Mouse (Mus musculus) MEL (cell line): ENCODE results near the gene Kcnn3. TPM values are rescaled to one million over a fixed set of nuclear protein-coding genes. Genes with fewer than 3 reads are reported as not detected.

ENCODE experiments used
- DNase-seq: peaks from one replicate; pipeline ENCODE4 v3.0.0; 2011; ENCODE audit warnings: low read depth, low spot score
- H3K27ac ChIP-seq: 2 replicates; pipeline ENCODE4 v1.5.1; 2012; ENCODE audit warnings: low read depth, mild to moderate bottlenecking, control low read depth, low read length, moderate library complexity; ENCODE audit not compliant: control insufficient read depth
- H3K27me3 ChIP-seq, 2 experiments: fragments of 150-350 bp in 1 of 2; sonication (generic) in 1 of 2; 2 replicates each; pipeline ENCODE4 v1.6.1; 2012; ENCODE audit warnings: low read length in 2 of 2, mild to moderate bottlenecking in 2 of 2, improper control_type of control experiment in 1 of 2, moderate library complexity in 1 of 2; ENCODE audit not compliant: insufficient read depth in 2 of 2, control insufficient read depth in 1 of 2
- H3K36me3 ChIP-seq, 2 experiments: 2 replicates each; pipeline ENCODE4 v1.6.1; 2012 to 2014; ENCODE audit warnings: low read length in 2 of 2, improper control_type of control experiment in 1 of 2, inconsistent platforms in 1 of 2, mild to moderate bottlenecking in 1 of 2; ENCODE audit not compliant: insufficient read depth in 2 of 2, control insufficient read depth in 1 of 2
- H3K4me1 ChIP-seq, 2 experiments: fragments of 150-350 bp in 1 of 2; sonication (generic) in 1 of 2; 2 replicates each; pipeline ENCODE4 v1.6.1; 2012; ENCODE audit warnings: low read length in 2 of 2, improper control_type of control experiment in 1 of 2, mild to moderate bottlenecking in 1 of 2; ENCODE audit not compliant: insufficient read depth in 2 of 2, control insufficient read depth in 1 of 2
- H3K4me3 ChIP-seq, 2 experiments: fragments of 150-350 bp in 1 of 2; sonication (generic) in 1 of 2; 2 replicates each; pipeline ENCODE4 v1.5.1; 2012; ENCODE audit warnings: low read depth in 2 of 2, low read length in 2 of 2, mild to moderate bottlenecking in 2 of 2, moderate library complexity in 2 of 2, control low read depth in 1 of 2, improper control_type of control experiment in 1 of 2; ENCODE audit not compliant: control insufficient read depth in 1 of 2, insufficient read depth in 1 of 2
- H3K79me2 ChIP-seq: 2 replicates; pipeline ENCODE4 v1.6.1; 2012; ENCODE audit warnings: mild to moderate bottlenecking, low read length, moderate library complexity; ENCODE audit not compliant: control insufficient read depth, poor library complexity, insufficient read depth
- H3K9ac ChIP-seq: 2 replicates; pipeline ENCODE4 v1.6.1; 2012; ENCODE audit warnings: low read depth, mild to moderate bottlenecking, control low read depth, low read length, moderate library complexity; ENCODE audit not compliant: control insufficient read depth, poor library complexity, severe bottlenecking
- H3K9me3 ChIP-seq: fragments of 150-350 bp; sonication (generic); replicated peaks from 2 replicates; pipeline ENCODE4 v1.6.1; 2012; ENCODE audit warnings: mild to moderate bottlenecking, low read length, improper control_type of control experiment, moderate library complexity; ENCODE audit not compliant: insufficient read depth
- BHLHE40 ChIP-seq: IDR thresholded peaks from 2 replicates; pipeline ENCODE4 v1.6.1; 2012; ENCODE audit warnings: low read depth, mild to moderate bottlenecking, inconsistent platforms, low read length, improper control_type of control experiment, borderline replicate concordance
- CHD1 ChIP-seq: IDR thresholded peaks from 2 replicates; pipeline ENCODE4 v1.6.1; 2012; ENCODE audit warnings: low read depth, mild to moderate bottlenecking, inconsistent platforms, low read length, improper control_type of control experiment
- CHD2 ChIP-seq: IDR thresholded peaks from 2 replicates; pipeline ENCODE4 v1.6.1; 2011; ENCODE audit warnings: low read length, improper control_type of control experiment
- CTCF ChIP-seq, 3 experiments: IDR thresholded peaks in 2 of 3; conservative IDR thresholded peaks in 1 of 3; 2 replicates each; pipeline ENCODE4 v1.5.1; 2011 to 2012; ENCODE audit warnings: low read length in 3 of 3, low read depth in 2 of 3, mild to moderate bottlenecking in 2 of 3, improper control_type of control experiment in 1 of 3, inconsistent platforms in 1 of 3, mixed read lengths in 1 of 3, moderate library complexity in 1 of 3; ENCODE audit not compliant: control insufficient read depth in 1 of 3, insufficient read depth in 1 of 3, poor library complexity in 1 of 3, severe bottlenecking in 1 of 3
- E2F4 ChIP-seq: IDR thresholded peaks from 2 replicates; pipeline ENCODE4 v1.6.1; 2011; ENCODE audit warnings: low read depth, low read length, improper control_type of control experiment, borderline replicate concordance
- GATA1 ChIP-seq: IDR thresholded peaks from 2 replicates; pipeline ENCODE4 v1.6.1; 2011; ENCODE audit warnings: low read depth, low read length, improper control_type of control experiment
- JUND ChIP-seq: IDR thresholded peaks from 2 replicates; pipeline ENCODE4 v1.6.1; 2011; ENCODE audit warnings: low read depth, mild to moderate bottlenecking, improper control_type of control experiment, low read length
- MAFK ChIP-seq: IDR thresholded peaks from 2 replicates; pipeline ENCODE4 v1.6.1; 2011; ENCODE audit warnings: low read depth, mild to moderate bottlenecking, low read length, improper control_type of control experiment, borderline replicate concordance
- MEF2A ChIP-seq: IDR thresholded peaks from 2 replicates; pipeline ENCODE4 v1.6.1; 2014; ENCODE audit warnings: low read depth, mild to moderate bottlenecking, inconsistent platforms, low read length, improper control_type of control experiment; ENCODE audit not compliant: poor library complexity, insufficient replicate concordance, severe bottlenecking; ENCODE audit errors: extremely low read depth
- NRF1 ChIP-seq: IDR thresholded peaks from 2 replicates; pipeline ENCODE4 v1.6.1; 2014; ENCODE audit warnings: low read depth, mild to moderate bottlenecking, inconsistent platforms, low read length, improper control_type of control experiment, moderate library complexity; ENCODE audit not compliant: poor library complexity, insufficient read depth, severe bottlenecking
- POLR2A ChIP-seq, 2 experiments: IDR thresholded peaks; 2 replicates each; pipeline ENCODE4 v1.6.1; 2011 to 2012; ENCODE audit warnings: low read length in 2 of 2, mild to moderate bottlenecking in 2 of 2, control low read depth in 1 of 2, improper control_type of control experiment in 1 of 2, low read depth in 1 of 2, moderate library complexity in 1 of 2; ENCODE audit not compliant: control insufficient read depth in 1 of 2, insufficient read depth in 1 of 2, poor library complexity in 1 of 2
- RAD21 ChIP-seq: IDR thresholded peaks from 2 replicates; pipeline ENCODE4 v1.6.1; 2011; ENCODE audit warnings: mild to moderate bottlenecking, low read depth, low read length, improper control_type of control experiment
- SMC3 ChIP-seq: IDR thresholded peaks from 2 replicates; pipeline ENCODE4 v1.6.1; 2011; ENCODE audit warnings: low read depth, low read length, improper control_type of control experiment
- TAL1 ChIP-seq: IDR thresholded peaks from 2 replicates; pipeline ENCODE4 v1.6.1; 2012; ENCODE audit warnings: mild to moderate bottlenecking, inconsistent platforms, low read length, moderate library complexity, mixed read lengths
- TCF12 ChIP-seq: IDR thresholded peaks from 2 replicates; pipeline ENCODE4 v1.6.1; 2014; ENCODE audit warnings: low read depth, mild to moderate bottlenecking, inconsistent platforms, low read length, improper control_type of control experiment, moderate library complexity
- USF1 ChIP-seq: IDR thresholded peaks from 2 replicates; pipeline ENCODE4 v1.6.1; 2014; ENCODE audit warnings: low read depth, mild to moderate bottlenecking, inconsistent platforms, low read length, improper control_type of control experiment, moderate library complexity
- ZNF384 ChIP-seq: IDR thresholded peaks from 2 replicates; pipeline ENCODE4 v1.6.1; 2012; ENCODE audit warnings: low read depth, mild to moderate bottlenecking, inconsistent platforms, low read length, improper control_type of control experiment
- polyA plus RNA-seq, 2 experiments: library from polyadenylated mRNA; stranded (reverse) in 1 of 2; unstranded in 1 of 2; fragments of >175 nt in 1 of 2; fragments of >200 nt in 1 of 2; gene quantifications; 2 replicates each; pipeline versions ENCODE4 v1.2.1 to v1.2.4; 2012; ENCODE audit warnings: low replicate concordance in 2 of 2, low read depth in 1 of 2; ENCODE audit not compliant: insufficient read length in 2 of 2, insufficient read depth in 1 of 2, missing spikeins in 1 of 2
- total RNA-seq: library from RNA; depleted of rRNA; stranded (reverse); fragments of 300-350 nt; gene quantifications from 2 replicates; pipeline ENCODE4 v1.2.3, GENCODE M21; 2012

Gene Kcnn3
- total and polyA plus RNA-seq, 3 experiments = 0.04 TPM; not detected in 2

DNA sequence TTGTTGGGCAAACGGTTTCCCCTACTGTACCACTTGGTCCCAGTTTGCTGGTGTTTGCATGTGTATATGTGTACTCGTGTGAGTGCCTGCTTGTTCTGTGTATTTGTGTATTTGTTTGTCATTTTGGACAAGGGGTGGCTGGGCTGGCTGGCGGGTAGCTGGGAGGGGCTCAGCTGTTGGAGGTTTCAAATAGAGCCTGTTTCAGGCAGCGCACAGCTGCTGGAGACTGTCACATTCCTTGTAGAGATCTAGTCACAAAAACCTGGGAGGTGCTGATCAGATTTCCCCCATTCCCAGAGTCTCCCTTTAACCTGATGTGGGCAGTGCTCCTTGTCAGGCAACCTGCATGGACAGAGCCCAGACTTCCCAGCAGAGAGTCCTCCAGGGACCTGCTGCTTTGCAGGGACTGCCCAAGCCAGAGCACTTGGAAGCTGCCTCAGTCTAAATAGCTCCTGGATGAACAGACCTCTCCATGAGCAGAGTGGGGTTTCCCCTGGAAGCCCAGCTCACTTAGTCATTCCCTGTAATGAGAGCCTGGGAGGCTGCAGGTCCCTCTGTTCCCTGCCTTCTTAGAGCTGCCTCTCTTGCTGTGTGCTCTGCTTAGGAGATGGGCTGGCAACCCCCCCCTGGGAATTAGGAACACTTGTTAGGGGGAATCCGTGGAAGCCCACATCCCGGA is 2.6 kb downstream of the Kcnn3 start:
- peaks cover 7 to 13% of the 10 kb centered on the region in 2 experiments for H3K27me3 ChIP-seq
- no peak overlapping the region for H3K4me3 ChIP-seq
- peaks cover 0 to 6% of the 10 kb centered on the region in 2 experiments; a peak in 1 of 4 replicates for H3K36me3 ChIP-seq
- no peak overlapping the region for H3K27ac ChIP-seq
- no peaks in the 10 kb centered on the region for H3K79me2 ChIP-seq
- no peak for DNase-seq
- H3K9me3 ChIP-seq = no peaks in the 10 kb centered on the region
- H3K9ac ChIP-seq = no peak overlapping the region
- no peak for TF ChIP-seq CHD1
- no peak for TF ChIP-seq TAL1
- no peak for TF ChIP-seq ZNF384
- no peak for TF ChIP-seq MAFK
- H3K4me1 ChIP-seq = peaks cover 0 to 18% of the 10 kb centered on the region in 2 experiments; a peak in 3 of 4 replicates

DNA sequence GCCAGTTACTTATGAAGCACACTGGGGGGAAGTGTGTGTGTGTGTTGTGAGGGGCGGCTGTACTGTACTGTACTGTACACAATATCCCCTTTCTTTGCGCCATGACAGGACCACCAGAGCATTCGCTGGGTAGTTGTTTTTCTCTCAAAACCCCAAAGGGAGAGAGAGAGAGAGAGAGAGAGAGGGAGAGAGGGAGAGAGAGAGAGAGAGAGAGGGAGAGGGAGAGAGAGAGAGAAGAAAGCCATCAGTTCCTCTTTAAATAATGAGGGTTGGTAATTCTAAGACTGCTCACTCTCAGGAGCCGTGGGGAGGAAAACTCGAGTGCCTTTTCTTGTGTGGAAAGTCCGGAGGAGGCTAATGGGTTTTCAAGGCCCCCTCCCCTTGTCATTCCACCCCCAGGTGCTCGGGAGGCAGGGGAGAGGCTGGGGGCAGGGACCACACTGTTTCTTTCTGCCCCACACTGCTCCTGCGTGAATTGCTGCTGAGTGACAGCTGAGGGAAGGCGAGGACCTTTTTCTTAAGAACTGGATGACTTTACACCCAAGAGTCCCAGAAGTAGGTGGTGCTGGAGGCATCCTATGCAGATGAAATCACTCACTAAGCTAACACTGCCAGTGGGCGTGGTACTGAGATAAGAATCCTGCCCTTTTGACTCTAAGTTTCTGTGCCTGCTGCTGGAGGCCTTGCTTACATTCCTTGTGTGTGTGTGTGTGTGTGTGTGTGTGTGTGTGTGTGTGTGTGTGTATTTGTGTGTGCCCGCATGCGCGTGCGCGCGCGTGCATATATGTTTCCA is 6.5 kb downstream of the Kcnn3 start:
- H3K4me3 ChIP-seq = no peak overlapping the region
- H3K9me3 ChIP-seq = no peaks in the 10 kb centered on the region
- H3K4me1 ChIP-seq = peaks cover 0 to 12% of the 10 kb centered on the region in 2 experiments; a peak in 2 of 4 replicates
- no peak overlapping the region for H3K27ac ChIP-seq
- H3K27me3 ChIP-seq = peaks cover 6 to 9% of the 10 kb centered on the region in 2 experiments
- H3K9ac ChIP-seq = no peak overlapping the region
- H3K36me3 ChIP-seq = peaks cover 0 to 6% of the 10 kb centered on the region in 2 experiments; a peak in 2 of 4 replicates
- no peaks in the 10 kb centered on the region for H3K79me2 ChIP-seq
- TF ChIP-seq BHLHE40 = no peak
- no peak for TF ChIP-seq CHD1
- no peak for TF ChIP-seq MAFK
- no peak for TF ChIP-seq CHD2
- TF ChIP-seq GATA1 = no peak
- peak; percentile 91 for TF ChIP-seq JUND
- TF ChIP-seq TCF12 = no peak
- DNase-seq = no peak

- DNase-seq = peak; percentile 44
- Histone ChIP-seq H3K27ac (no peak overlapping the region), H3K4me1 (peaks cover 0 to 10% of the 10 kb centered on the region in 2 experiments; a peak in 2 of 4 replicates), H3K9ac (no peak overlapping the region), H3K27me3 (peaks cover 0 to 2% of the 10 kb centered on the region in 2 experiments; a peak in 2 of 4 replicates), H3K4me3 (no peak overlapping the region), H3K79me2 (no peaks in the 10 kb centered on the region), H3K9me3 (no peaks in the 10 kb centered on the region), H3K36me3 (peaks cover 0 to 4% of the 10 kb centered on the region in 2 experiments; a peak in 2 of 4 replicates)
- TF ChIP-seq MEF2A (no peak), POLR2A (IDR thresholded peaks at IDR 0.05; ENCODE audit: control insufficient read depth in 1 of 2, insufficient read depth in 1 of 2, low read depth in 1 of 2, low read length in 2 of 2, poor library complexity in 1 of 2) (no peak), ZNF384 (peak; percentile 61), CHD1 (no peak), E2F4 (no peak), CTCF (IDR thresholded peaks at IDR 0.05 in 2 of 3, conservative IDR thresholded peaks at IDR 0.05 in 1 of 3; ENCODE audit: control insufficient read depth in 1 of 3, insufficient read depth in 1 of 3, low read depth in 2 of 3, low read length in 3 of 3, poor library complexity in 1 of 3, severe bottlenecking in 1 of 3) (peak; percentile 25 to 61 (median 61); a peak in 5 of 6 replicates), TCF12 (no peak), USF1 (no peak), RAD21 (peak; percentile 37), JUND (no peak), SMC3 (peak; percentile 77), NRF1 (no peak)
These were observed 9.8 kb downstream of the Kcnn3 start for GRCm38 (mm10) chr3:89529796-89530195.
